Mouse (Mus musculus) liver, postnatal 0 days (tissue): Measurements from ENCODE around the gene Cnst.
"Not testable (repeated sequence)": the region's sequence is repeated elsewhere in the genome, so short reads cannot be mapped to it uniquely, and the experiment has no call there.

Experiments used
- CTCF ChIP-seq: sonication (generic); IDR thresholded peaks from 2 replicates; pipeline ENCODE4 v1.5.1; 2016; ENCODE audit warnings: antibody characterized with exemption, low read depth
- EP300 ChIP-seq: IDR thresholded peaks from 2 replicates; pipeline ENCODE4 v1.6.1; 2016; ENCODE audit warnings: antibody characterized with exemption, low read depth, mild to moderate bottlenecking

DNA sequence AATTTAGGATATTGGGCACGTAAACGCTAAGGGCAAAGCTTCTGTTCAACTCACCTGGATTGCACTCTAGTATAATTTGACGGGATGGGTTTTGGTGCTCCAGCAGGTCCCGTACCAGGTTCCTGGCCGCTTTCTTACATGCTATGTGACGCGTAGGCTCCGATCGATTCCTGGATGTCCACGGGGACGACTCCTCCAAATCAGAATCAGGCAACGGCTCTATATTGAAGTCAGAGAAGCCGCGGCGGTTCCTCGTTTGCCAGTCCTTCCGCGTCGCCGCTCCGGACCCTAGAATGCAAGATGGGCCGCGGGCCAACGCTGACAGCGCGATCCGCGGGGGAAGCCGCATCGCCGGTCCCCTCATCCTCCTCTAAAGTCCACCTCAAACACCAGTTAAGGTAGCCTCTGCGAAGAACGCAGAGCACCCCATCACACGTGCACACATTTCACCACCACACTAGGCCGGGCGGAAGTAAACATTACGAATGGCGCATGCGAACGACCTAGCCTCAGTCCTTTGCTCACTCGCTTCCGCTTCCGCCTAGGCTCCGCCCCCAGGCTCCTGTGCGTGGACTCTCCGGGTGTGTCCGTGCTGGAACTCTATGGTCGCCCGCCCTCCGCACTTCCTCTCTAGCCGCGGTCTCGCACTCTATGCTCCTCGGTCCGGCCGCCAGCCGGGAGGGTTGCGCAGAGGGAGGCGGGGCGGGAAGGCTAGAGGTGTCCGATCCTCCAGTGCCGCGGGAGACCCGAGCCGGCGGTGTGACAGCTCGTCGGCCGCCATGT, at the start of gene Cnst, which contains the start of gene Tfb2m:
- TF ChIP-seq CTCF, result not testable (repeated sequence)
- peak; percentile 70; the same call in 1 of the 2 replicates for TF ChIP-seq EP300
